7 mouse cellular contexts compared by ENCODE assay signal in the genomic region with DNA sequence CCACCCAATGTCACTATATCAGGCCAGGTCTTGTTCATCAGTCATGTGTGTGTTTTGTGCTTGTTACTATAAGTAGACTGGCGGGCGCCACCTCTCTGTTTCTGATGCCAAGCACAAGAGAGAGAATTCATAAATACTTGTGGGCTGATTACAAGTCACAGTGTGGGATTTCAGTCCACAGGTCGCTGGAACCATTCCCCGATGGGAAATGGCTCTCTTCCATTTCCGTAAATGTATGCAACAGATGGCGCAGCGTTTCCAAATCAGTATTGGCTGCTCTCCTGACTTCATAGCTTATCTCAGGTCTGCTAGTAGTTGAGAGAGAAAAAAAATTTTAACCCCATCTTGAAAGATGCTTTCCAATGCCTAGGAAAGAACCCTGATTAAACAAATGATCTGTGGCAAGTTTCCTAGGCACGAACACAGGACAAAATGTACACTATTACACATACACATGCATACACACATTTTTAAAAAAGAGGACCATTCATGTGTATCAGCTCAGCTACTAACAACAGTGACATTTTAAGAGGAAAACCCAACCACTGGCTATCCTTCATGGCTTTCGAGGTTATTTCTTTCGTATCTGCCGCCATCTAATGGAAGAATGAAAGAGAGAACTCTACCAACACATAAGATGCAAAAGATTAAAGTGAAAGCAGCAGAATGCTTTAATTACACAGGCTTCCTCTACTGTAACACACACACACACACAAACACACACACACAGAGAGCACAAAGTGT. TPM values are rescaled to one million over a fixed set of nuclear protein-coding genes. Genes with fewer than 3 reads are reported as not detected.
DNase-seq lines count a peak whose midpoint lies in the region; ATAC-seq and TF ChIP-seq lines count a peak whose summit lies in the region.

No protein-coding gene starts in this region.

- H3K27ac ChIP-seq in ES-E14 (ENCODE audit: insufficient read depth, low read depth, low read length, poor library complexity, severe bottlenecking): no peak overlapping the region
- H3K27ac ChIP-seq in embryonic facial prominence, embryonic 14.5 days (replicated peaks; ENCODE audit: low read depth, low read length): peak overlapping the region; percentile 88
- peak overlapping the region; percentile 84; the same call in 1 of the 2 replicates for H3K27ac ChIP-seq in midbrain, embryonic 12.5 days (replicated peaks)

- peak overlapping the region; percentile 73 for H3K4me2 ChIP-seq in embryonic facial prominence, embryonic 14.5 days (ENCODE audit: low read depth, low read length)
- H3K4me2 ChIP-seq in midbrain, embryonic 12.5 days (replicated peaks): peak overlapping the region; percentile 93

- in situ Hi-C loops in ES-E14 (cut with MboI; ENCODE audit: low sequenced_read_pairs in 2 of 2, unreplicated experiment in 2 of 2): loop anchor here in 1 of 2 experiments (5.0 kb wide), 1 partner anchor 147 kb away; no protein-coding TSS in a partner anchor

- no peak for DNase-seq in ES-E14 (ENCODE audit: low read depth, low spot score)
- peak; percentile 49 for DNase-seq in adrenal gland, postnatal 14 days
- DNase-seq in embryonic facial prominence, embryonic 14.5 days (ENCODE audit: low spot score): peak; percentile 89
- DNase-seq in heart, postnatal 10 days: peak; percentile 60 to 62
- DNase-seq in kidney, postnatal 4 days: peak; percentile 56 to 73
- DNase-seq in urinary bladder, postnatal 4 days (ENCODE audit: low spot score in 2 of 2): peak; percentile 34 to 66

- H3K4me1 ChIP-seq in ES-E14 (ENCODE audit: control insufficient read depth in 2 of 2, insufficient read depth in 2 of 2, low read length in 2 of 2, poor library complexity in 1 of 2): peaks cover 0 to 4% of the 10 kb centered on the region in 2 experiments; a peak in 1 of 4 replicates
- H3K4me1 ChIP-seq in embryonic facial prominence, embryonic 14.5 days (ENCODE audit: control insufficient read depth, insufficient read depth, low read length): peaks cover 23% of the 10 kb centered on the region
- peaks cover 20% of the 10 kb centered on the region for H3K4me1 ChIP-seq in midbrain, embryonic 12.5 days

- 6% methylated on average over 11 of the region's 11 CpGs for WGBS in embryonic facial prominence, embryonic 14.5 days
- 14% methylated on average over 11 of the region's 11 CpGs for WGBS in midbrain, embryonic 12.5 days

- H3K27me3 ChIP-seq in embryonic facial prominence, embryonic 14.5 days (replicated peaks; ENCODE audit: control insufficient read depth, insufficient read depth, low read length): no peaks in the 10 kb centered on the region
- H3K27me3 ChIP-seq in midbrain, embryonic 12.5 days: peaks cover 20% of the 10 kb centered on the region

- H3K9me3 ChIP-seq in ES-E14 (ENCODE audit: control insufficient read depth, insufficient read depth, low read depth, low read length): no peaks in the 10 kb centered on the region
- H3K9me3 ChIP-seq in embryonic facial prominence, embryonic 14.5 days (ENCODE audit: control insufficient read depth, low read length): no peaks in the 10 kb centered on the region
- H3K9me3 ChIP-seq in midbrain, embryonic 12.5 days: no peaks in the 10 kb centered on the region

- no peaks in the 10 kb centered on the region for H3K36me3 ChIP-seq in ES-E14 (ENCODE audit: control insufficient read depth, insufficient read depth, low read length, poor library complexity, severe bottlenecking)
- no peaks in the 10 kb centered on the region for H3K36me3 ChIP-seq in embryonic facial prominence, embryonic 14.5 days (ENCODE audit: control insufficient read depth, insufficient read depth, low read length)
- no peaks in the 10 kb centered on the region for H3K36me3 ChIP-seq in midbrain, embryonic 12.5 days

- peak overlapping the region; percentile 53; the same call in 1 of the 2 replicates for H3K9ac ChIP-seq in ES-E14 (ENCODE audit: insufficient read depth, low read depth, low read length, poor library complexity, severe bottlenecking)
- peak overlapping the region; percentile 91; the same call in 1 of the 2 replicates for H3K9ac ChIP-seq in embryonic facial prominence, embryonic 14.5 days (ENCODE audit: low read depth, low read length)
- no peak overlapping the region for H3K9ac ChIP-seq in midbrain, embryonic 12.5 days (replicated peaks)

- H3K4me3 ChIP-seq in ES-E14 (ENCODE audit: insufficient read depth in 1 of 2, low read depth in 1 of 2, low read length in 2 of 2, poor library complexity in 1 of 2, severe bottlenecking in 1 of 2): peak overlapping the region; percentile 65 to 85; a peak in 3 of 4 replicates
- peak overlapping the region; percentile 88 for H3K4me3 ChIP-seq in embryonic facial prominence, embryonic 14.5 days (ENCODE audit: low read depth, low read length)
- peak overlapping the region; percentile 77; the same call in 1 of the 2 replicates for H3K4me3 ChIP-seq in midbrain, embryonic 12.5 days

- peak; percentile 31 for ATAC-seq in embryonic facial prominence, embryonic 14.5 days (ENCODE audit: low read depth)
- no peak for ATAC-seq in midbrain, embryonic 12.5 days (ENCODE audit: low FRiP score, low read depth)

- intact Hi-C loops in heart, postnatal 10 days (cut with DNase I): loop anchor here (1.0 to 2.0 kb wide), 2 partner anchors 85 to 127 kb away; no protein-coding TSS in a partner anchor

TF ChIP-seq in ES-E14, 5 proteins besides CTCF, POLR2A, EP300 and RAD21:
- peak; percentile 23; the same call in 1 of the 2 replicates for TF ChIP-seq ZC3H11A (IDR thresholded peaks at IDR 0.05; ENCODE audit: borderline replicate concordance, low read depth, low read length)
- no peak for TF ChIP-seq ZNF384 (IDR thresholded peaks at IDR 0.05; ENCODE audit: low read depth, low read length)
TF ChIP-seq in ES-E14: peak in this region for 1.

RNA-seq across cellular contexts. Expression of gene Nxn, which starts 0.8 kb away (rescaled TPM):
- 42.5 and 48.0 TPM in 2 replicates for total RNA-seq in ES-E14 (2012; rRNA removed)
- total RNA-seq in adrenal gland, postnatal 14 days (2021): 20.0 and 26.2 TPM in 2 replicates
- 63.8 and 70.2 TPM in 2 replicates for polyA plus RNA-seq in embryonic facial prominence, embryonic 14.5 days (2014; fragmentation: Nextera tagmentation; extraction: Ambion mirVana)
- 10 to 100 TPM; 15.7 to 17.4 TPM for total RNA-seq in heart, postnatal 10 days (2021)
- polyA plus RNA-seq in midbrain, embryonic 12.5 days (2016; fragmentation: Nextera tagmentation; extraction: Ambion mirVana): 56.9 and 69.4 TPM in 2 replicates

RNA-seq across cellular contexts. Expression of gene Timm22, which starts 7.0 kb away (rescaled TPM):
- 72.1 and 74.5 TPM in 2 replicates for total RNA-seq in ES-E14 (2012; rRNA removed)
- 35.6 and 37.6 TPM in 2 replicates for total RNA-seq in adrenal gland, postnatal 14 days (2021)
- 113 and 124 TPM in 2 replicates for polyA plus RNA-seq in embryonic facial prominence, embryonic 14.5 days (2014; fragmentation: Nextera tagmentation; extraction: Ambion mirVana)
- total RNA-seq in heart, postnatal 10 days (2021): 10 to 100 TPM; 43.4 to 51.7 TPM
- 98.8 and 113 TPM in 2 replicates for polyA plus RNA-seq in midbrain, embryonic 12.5 days (2016; fragmentation: Nextera tagmentation; extraction: Ambion mirVana)
